Mouse (Mus musculus): ENCODE data around the gene Cbln4. TPM values are rescaled to one million over a fixed set of nuclear protein-coding genes. Genes with fewer than 3 reads are reported as not detected.

Cbln4 gene
- polyA plus RNA-seq, 1 experiment from 2014 or later, result not detected

DNA sequence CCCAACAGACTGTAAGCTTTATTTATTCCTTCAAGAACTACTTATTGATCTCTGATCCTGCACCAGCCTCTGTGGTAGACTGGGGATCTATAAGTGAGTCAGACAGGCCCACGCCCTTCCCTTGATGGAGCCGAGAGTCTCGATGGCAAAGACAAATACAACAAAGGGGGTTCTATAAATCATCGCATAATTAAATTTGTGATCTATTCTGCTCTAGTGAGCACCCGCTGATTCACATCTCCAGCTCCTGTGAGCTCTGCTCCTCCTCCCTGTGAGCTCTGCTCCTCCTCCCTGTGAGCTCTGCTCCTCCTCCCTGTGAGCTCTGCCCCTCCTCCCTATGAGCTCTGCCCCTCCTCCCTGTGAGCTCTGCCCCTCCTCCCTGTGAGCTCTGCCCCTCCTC lies 49.0 kb downstream of the Cbln4 start:
- no peak for TF ChIP-seq EP300 (IDR thresholded peaks at IDR 0.05)
- no peak for TF ChIP-seq CTCF (IDR thresholded peaks at IDR 0.05)
- H3K36me3 ChIP-seq (ENCODE audit: insufficient read depth, low read length), result no peaks in the 10 kb centered on the region
- H3K4me1 ChIP-seq (ENCODE audit: insufficient read depth, low read depth, low read length), result no peaks in the 10 kb centered on the region
- H3K4me2 ChIP-seq (replicated peaks; ENCODE audit: low read depth, low read length), result no peak overlapping the region
- H3K27me3 ChIP-seq (replicated peaks; ENCODE audit: insufficient read depth, low read length), result no peaks in the 10 kb centered on the region
- H3K9me3 ChIP-seq (ENCODE audit: low read length), result no peaks in the 10 kb centered on the region
- H3K27ac ChIP-seq (ENCODE audit: low read length), result no peak overlapping the region
- no peak overlapping the region for H3K4me3 ChIP-seq (ENCODE audit: low read depth, low read length)
- ATAC-seq (no peak), DNase-seq (ENCODE audit: low spot score) (no peak)
- H3K9ac ChIP-seq (replicated peaks; ENCODE audit: low read depth), result no peak overlapping the region
- 84% methylated on average over 5 of the region's 5 CpGs for WGBS

DNA sequence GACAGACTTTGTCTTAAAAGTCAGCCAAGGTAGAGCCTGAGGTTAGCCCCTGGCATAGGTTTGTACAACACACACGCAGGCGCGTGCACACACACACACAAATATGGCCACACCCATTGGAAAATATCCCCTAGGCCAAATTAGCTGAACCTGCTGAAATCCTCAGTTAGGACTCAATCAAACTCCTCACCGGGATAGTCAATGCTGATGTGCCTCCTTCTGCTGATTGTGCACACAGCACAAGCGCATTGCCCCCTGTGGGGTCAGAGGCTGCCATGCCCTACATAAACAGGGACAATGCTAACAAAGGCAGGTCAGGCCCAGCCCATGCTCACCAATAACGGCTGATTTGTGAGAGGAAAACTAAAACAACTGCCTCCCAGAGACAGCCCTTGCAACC lies 56.6 kb downstream of the Cbln4 start:
- no peaks in the 10 kb centered on the region for H3K9me3 ChIP-seq (ENCODE audit: low read length)
- WGBS, result 48% methylated on average over 6 of the region's 6 CpGs
- no peaks in the 10 kb centered on the region for H3K4me1 ChIP-seq (ENCODE audit: insufficient read depth, low read depth, low read length)
- H3K4me2 ChIP-seq (replicated peaks; ENCODE audit: low read depth, low read length), result no peak overlapping the region
- TF ChIP-seq CTCF (IDR thresholded peaks at IDR 0.05) (no peak), EP300 (IDR thresholded peaks at IDR 0.05) (no peak)
- H3K27ac ChIP-seq (ENCODE audit: low read length), result no peak overlapping the region
- no peak for DNase-seq (ENCODE audit: low spot score)
- no peak overlapping the region for H3K4me3 ChIP-seq (ENCODE audit: low read depth, low read length)
- ATAC-seq, result no peak
- no peak overlapping the region for H3K9ac ChIP-seq (replicated peaks; ENCODE audit: low read depth)
- H3K36me3 ChIP-seq (ENCODE audit: insufficient read depth, low read length), result no peaks in the 10 kb centered on the region
- no peaks in the 10 kb centered on the region for H3K27me3 ChIP-seq (replicated peaks; ENCODE audit: insufficient read depth, low read length)

Other genes starting within 250 kb of the Cbln4 start
- gene Mc3r, start 205.0 kb upstream of the Cbln4 start, polyA plus RNA-seq (2015; fragmentation: Nextera tagmentation; extraction: Ambion mirVana), result not detected in 2 replicates